Mouse (Mus musculus): ENCODE measurements around the gene Lrfn1.
"Not testable (repeated sequence)": the region's sequence is repeated elsewhere in the genome, so short reads cannot be mapped to it uniquely, and the experiment has no call there.

DNA sequence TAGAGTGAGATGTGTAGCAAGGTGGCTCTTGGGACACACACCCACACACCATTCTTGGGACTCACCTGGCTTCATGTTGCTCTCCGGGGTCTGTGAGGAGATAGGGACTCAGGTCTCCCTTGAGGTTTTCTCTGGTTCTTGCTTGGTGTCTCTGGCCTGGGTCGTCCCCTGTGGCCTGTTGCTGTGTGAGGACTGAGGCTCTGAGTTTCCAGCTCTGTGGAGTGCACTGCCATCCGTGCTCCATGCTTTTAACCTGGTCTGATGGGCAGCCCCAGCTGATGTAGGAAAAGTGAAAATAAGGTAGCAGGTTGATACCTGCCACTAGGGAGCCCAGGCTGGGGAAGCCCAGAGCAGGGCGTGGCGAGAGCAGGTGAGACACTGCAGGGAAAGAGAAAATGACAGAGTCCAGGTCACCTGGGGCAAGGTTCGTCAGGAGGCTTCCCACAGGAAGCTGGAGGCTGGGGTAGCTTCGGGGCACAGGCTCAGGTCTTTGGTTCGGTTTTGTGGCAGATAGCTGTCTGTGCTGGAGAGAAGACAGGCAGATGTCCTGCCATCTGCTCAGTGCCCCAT, 58.7 kb downstream of the Lrfn1 start, which contains the start of gene Ifnl2:
- not testable (repeated sequence) for TF ChIP-seq CTCF (IDR thresholded peaks at IDR 0.05; ENCODE audit: borderline replicate concordance, extremely low read depth, insufficient read depth, insufficient read length); POLR2A (IDR thresholded peaks at IDR 0.05; ENCODE audit: borderline replicate concordance, extremely low read depth, insufficient read depth, insufficient read length, poor library complexity, severe bottlenecking)

All from brain, embryonic 14.5 days (tissue).